8 mouse cellular contexts compared by ENCODE assay signal in the genomic region with DNA sequence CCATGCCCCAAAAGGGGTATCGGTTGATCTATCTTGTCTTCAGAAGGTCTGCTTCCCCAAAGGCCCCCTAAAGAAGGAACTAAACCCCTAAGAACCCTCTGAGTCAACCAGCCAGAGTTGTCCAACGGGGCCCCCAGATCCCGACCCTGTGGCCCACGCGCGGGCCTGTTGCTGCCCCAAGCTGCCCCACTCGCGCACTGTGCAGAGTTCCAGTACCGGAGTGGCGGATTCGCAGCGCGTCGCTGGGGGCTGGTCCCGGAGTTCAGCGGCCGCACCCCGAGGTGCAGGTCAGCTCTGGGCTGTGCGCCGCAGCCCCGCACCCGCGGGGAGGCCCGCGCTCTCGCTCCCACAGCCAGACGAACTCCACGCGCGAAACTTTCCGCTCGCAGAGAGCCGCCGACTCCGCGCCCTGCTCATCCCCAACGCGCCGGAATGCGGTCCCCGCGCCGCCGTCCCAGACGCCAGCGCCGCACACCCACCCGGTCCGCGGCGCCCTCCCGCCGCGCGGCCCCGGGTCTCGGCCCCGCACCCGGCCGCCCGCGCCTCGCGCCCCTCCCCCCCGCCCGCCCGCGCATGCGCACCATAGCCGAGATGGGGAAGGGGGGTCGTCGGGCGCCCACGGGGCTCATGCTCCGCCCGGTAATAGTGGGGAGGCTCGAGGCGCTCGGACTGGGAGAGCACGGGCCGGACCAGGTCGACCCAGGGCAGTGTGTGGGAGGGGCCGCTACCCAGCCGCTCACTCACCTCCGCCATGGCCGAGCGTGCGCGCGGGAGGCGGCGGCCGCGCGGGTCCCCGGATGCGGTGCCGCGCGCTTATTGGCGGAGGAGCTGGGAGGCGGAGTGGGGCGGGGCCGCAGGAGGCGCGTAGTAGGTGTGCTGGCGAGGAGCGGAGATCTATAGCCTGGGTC. TPM values are rescaled to one million over a fixed set of nuclear protein-coding genes. Genes with fewer than 3 reads are reported as not detected.
DNase-seq lines count a peak whose midpoint lies in the region; ATAC-seq and TF ChIP-seq lines count a peak whose summit lies in the region.

A gene (minus strand): TSS at position 870 of the 908 bp plus-strand sequence.

- H3K36me3 ChIP-seq in intestine, embryonic 14.5 days (ENCODE audit: control insufficient read depth, insufficient read depth, low read length), result peaks cover 9% of the 10 kb centered on the region

- H3K9ac ChIP-seq in intestine, embryonic 14.5 days (ENCODE audit: low read length), result peak within 1 kb of the TSS; percentile 95

- TF ChIP-seq CTCF in cortical plate, adult 2 months (IDR thresholded peaks at IDR 0.05; ENCODE audit: extremely low read depth, insufficient read depth, low read length), result no peak

- peak; percentile 89 for ATAC-seq in intestine, embryonic 14.5 days (replicated peaks; ENCODE audit: low FRiP score, low TSS enrichment, low read depth)

- H3K4me1 ChIP-seq in cortical plate, adult 2 months (ENCODE audit: control insufficient read depth, insufficient read depth, low read length), result peaks cover 5% of the 10 kb centered on the region
- H3K4me1 ChIP-seq in intestine, embryonic 14.5 days (replicated peaks; ENCODE audit: control insufficient read depth, insufficient read depth, low read length), result peaks cover 20% of the 10 kb centered on the region

- no peaks in the 10 kb centered on the region for H3K9me3 ChIP-seq in intestine, embryonic 14.5 days (ENCODE audit: control insufficient read depth, low read length)

- H3K4me3 ChIP-seq in cortical plate, adult 2 months (ENCODE audit: insufficient read depth, low read length), result peak within 1 kb of the TSS; percentile 45
- peak within 1 kb of the TSS; percentile 96 for H3K4me3 ChIP-seq in intestine, embryonic 14.5 days (ENCODE audit: low read depth, low read length)

- peak within 1 kb of the TSS; percentile 83 for H3K4me2 ChIP-seq in intestine, embryonic 14.5 days (ENCODE audit: low read length)

- intact Hi-C loops in left cerebral cortex, postnatal 25 days (cut with DNase I), result no loop called here

- DNase-seq in adrenal gland, adult (ENCODE audit: inconsistent age in 2 of 2, low spot score in 1 of 2), result peak; percentile 88 to 95
- DNase-seq in gastrocnemius, postnatal 25 days, result peak; percentile 78
- peak; percentile 90 for DNase-seq in intestine, embryonic 14.5 days (ENCODE audit: low spot score)
- peak; percentile 83 to 85 for DNase-seq in left cerebral cortex, postnatal 25 days (ENCODE audit: low spot score in 2 of 2)
- peak; percentile 69 for DNase-seq in mesoderm, embryonic 11.5 days (ENCODE audit: low read depth, low spot score)
- peak; percentile 71 to 77 for DNase-seq in right cerebral cortex, postnatal 36 days (ENCODE audit: low spot score in 2 of 2)
- DNase-seq in urinary bladder, postnatal 4 days (ENCODE audit: low spot score in 2 of 2), result peak; percentile 78

- H3K27me3 ChIP-seq in intestine, embryonic 14.5 days (replicated peaks; ENCODE audit: control insufficient read depth, insufficient read depth, low read length), result no peaks in the 10 kb centered on the region

- under 1% methylated on average over 97 of the region's 108 CpGs for WGBS in intestine, embryonic 14.5 days

- 0 out of 2 replicates have a peak, but pooled peaks have one; percentile 25 for TF ChIP-seq POLR2A in cortical plate, adult 2 months (IDR thresholded peaks at IDR 0.05; ENCODE audit: extremely low read depth, insufficient read depth, low read length)

- peak within 1 kb of the TSS; percentile 50; the same call in 1 of the 2 replicates for H3K27ac ChIP-seq in cortical plate, adult 2 months (ENCODE audit: insufficient read depth, low read length)
- H3K27ac ChIP-seq in intestine, embryonic 14.5 days (ENCODE audit: low read depth), result 0 out of 2 replicates have a peak within 1 kb of the TSS, but pooled peaks have one; percentile 33

RNA-seq across cellular contexts. Expression of the gene that starts here (rescaled TPM):
- polyA plus RNA-seq in cortical plate, adult 2 months (2012; rRNA removed), result 78.3 and 79.6 TPM in 2 replicates
- 10 to 100 TPM; 12.6 to 14.8 TPM for total RNA-seq in gastrocnemius, postnatal 25 days (2021)
- 47.9 and 48.0 TPM in 2 replicates for polyA plus RNA-seq in intestine, embryonic 14.5 days (2014; fragmentation: Nextera tagmentation; extraction: Ambion mirVana)
- 10 to 100 TPM; 48.2 to 48.4 TPM for total RNA-seq in left cerebral cortex, postnatal 25 days (2021)

Comparison
In these comparisons a context has a peak if more than half of its experiments do, and no peak if none do; other contexts are left out.
1. Peak in every context shown above with its lines: DNase-seq, ATAC-seq, H3K4me3 ChIP-seq and H3K27ac ChIP-seq.